Mouse (Mus musculus) granulocyte monocyte progenitor cell, adult 5-6 weeks (primary cell): ENCODE data around the gene Armc6. TPM values are rescaled to one million over a fixed set of nuclear protein-coding genes. Genes with fewer than 3 reads are reported as not detected.

Source experiments
- ATAC-seq: replicated peaks from 2 replicates; pipeline ENCODE4 v1.8.0; 2016; ENCODE audit warnings: mild to moderate bottlenecking, moderate TSS enrichment, inconsistent platforms; ENCODE audit not compliant: poor library complexity, severe bottlenecking
- total RNA-seq, 2 experiments: library from RNA; stranded (forward) in 1 of 2; stranded (reverse) in 1 of 2; fragments of 200-712, 200-1000 nt in 1 of 2; fragments of >200 nt in 1 of 2; fragmentation: Nextera tagmentation in 1 of 2; gene quantifications; 2 replicates each; pipeline ENCODE4 v1.2.3; 2014 to 2017

Armc6 gene
- total RNA-seq, 2 experiments from 2014 or later, result 4.9 to 9.4 TPM

- ATAC-seq, result no peak
Measured at GRCm38 (mm10) chr8:70200098-70200681, 34.1 kb downstream of the Armc6 start.

GRCm38 (mm10) chr8:70197603-70198002 is 36.7 kb downstream of the Armc6 start:
- ATAC-seq, result no peak

GRCm38 (mm10) chr8:70195762-70196161 is 38.5 kb downstream of the Armc6 start:
- no peak for ATAC-seq

GRCm38 (mm10) chr8:70194191-70194590 is 40.1 kb downstream of the Armc6 start:
- no peak for ATAC-seq

GRCm38 (mm10) chr8:70193238-70193637 is 41.0 kb downstream of the Armc6 start:
- no peak for ATAC-seq

- no peak for ATAC-seq
Measured at GRCm38 (mm10) chr8:70188707-70189106, 45.6 kb downstream of the Armc6 start.

GRCm38 (mm10) chr8:70183194-70183593 is 51.1 kb downstream of the Armc6 start:
- no peak for ATAC-seq

- ATAC-seq, result no peak
Measured at GRCm38 (mm10) chr8:70181903-70182252, 52.4 kb downstream of the Armc6 start.

- no peak for ATAC-seq
Measured at GRCm38 (mm10) chr8:70181212-70181902, 52.9 kb downstream of the Armc6 start.

- no peak; the same call in 1 of the 2 replicates for ATAC-seq
Measured at GRCm38 (mm10) chr8:70179082-70179481, 55.2 kb downstream of the Armc6 start.

GRCm38 (mm10) chr8:70178231-70178630 is 56.0 kb downstream of the Armc6 start:
- ATAC-seq, result no peak

- no peak for ATAC-seq
Measured at GRCm38 (mm10) chr8:70174079-70174478, 60.2 kb downstream of the Armc6 start.

- no peak for ATAC-seq
Measured at GRCm38 (mm10) chr8:70173320-70173719, 60.9 kb downstream of the Armc6 start.

- peak; percentile 99 for ATAC-seq
Measured at GRCm38 (mm10) chr8:70172043-70172681, 62.1 kb downstream of the Armc6 start, which contains the start of gene Tmem161a. TSS of gene Tmem161a (plus strand) at chr8:70172356.

GRCm38 (mm10) chr8:70171240-70171639 is 63.0 kb downstream of the Armc6 start:
- no peak for ATAC-seq

- no peak for ATAC-seq
Measured at GRCm38 (mm10) chr8:70170748-70171147, 63.5 kb downstream of the Armc6 start.

Other genes starting within 250 kb of the Armc6 start
- gene Gatad2a, start 238.1 kb downstream of the Armc6 start, total RNA-seq (2014; fragmentation: Nextera tagmentation), result 51.7 and 69.2 TPM in 2 replicates
- gene Gatad2a, start 238.1 kb downstream of the Armc6 start, total RNA-seq (2017), result 47.5 and 58.2 TPM in 2 replicates
- 29.9 and 34.9 TPM in 2 replicates for gene Mau2, start 191.7 kb downstream of the Armc6 start, total RNA-seq (2014; fragmentation: Nextera tagmentation)
- gene Mau2, start 191.7 kb downstream of the Armc6 start, total RNA-seq (2017), result 27.3 and 29.0 TPM in 2 replicates
- 18.4 and 22.6 TPM in 2 replicates for gene Sugp1, start 191.7 kb downstream of the Armc6 start, total RNA-seq (2014; fragmentation: Nextera tagmentation)
- gene Sugp1, start 191.7 kb downstream of the Armc6 start, total RNA-seq (2017), result 24.3 and 26.0 TPM in 2 replicates
- 3.9 TPM in 1 of 2 replicates, not detected in the other for gene Tm6sf2, start 161.5 kb downstream of the Armc6 start, total RNA-seq (2014; fragmentation: Nextera tagmentation)
- not detected in 2 replicates for gene Tm6sf2, start 161.5 kb downstream of the Armc6 start, total RNA-seq (2017)
- gene Hapln4, start 151.0 kb downstream of the Armc6 start, total RNA-seq (2014; fragmentation: Nextera tagmentation), result not detected in 2 replicates
- gene Hapln4, start 151.0 kb downstream of the Armc6 start, total RNA-seq (2017), result not detected in 2 replicates
- not detected in 2 replicates for gene Ncan, start 113.6 kb downstream of the Armc6 start, total RNA-seq (2014; fragmentation: Nextera tagmentation)
- gene Ncan, start 113.6 kb downstream of the Armc6 start, total RNA-seq (2017), result not detected in 2 replicates
- gene Nr2c2ap, start 103.1 kb downstream of the Armc6 start, total RNA-seq (2014; fragmentation: Nextera tagmentation), result 37.0 and 64.5 TPM in 2 replicates
- gene Nr2c2ap, start 103.1 kb downstream of the Armc6 start, total RNA-seq (2017), result 8.7 and 9.4 TPM in 2 replicates
- 4.8 and 6.9 TPM in 2 replicates for gene Rfxank, start 95.3 kb downstream of the Armc6 start, total RNA-seq (2014; fragmentation: Nextera tagmentation)
- 5.9 and 11.6 TPM in 2 replicates for gene Rfxank, start 95.3 kb downstream of the Armc6 start, total RNA-seq (2017)
- 26.6 and 53.7 TPM in 2 replicates for gene Borcs8, start 95.0 kb downstream of the Armc6 start, total RNA-seq (2014; fragmentation: Nextera tagmentation)
- gene Borcs8, start 95.0 kb downstream of the Armc6 start, total RNA-seq (2017), result 34.3 and 40.0 TPM in 2 replicates
- not detected in 2 replicates for gene Mef2b, start 94.8 kb downstream of the Armc6 start, total RNA-seq (2014; fragmentation: Nextera tagmentation)
- gene Mef2b, start 94.8 kb downstream of the Armc6 start, total RNA-seq (2017), result not detected in 2 replicates
- 15.6 and 29.6 TPM in 2 replicates for gene Tmem161a, start 62.1 kb downstream of the Armc6 start, total RNA-seq (2014; fragmentation: Nextera tagmentation)
- 9.4 and 21.4 TPM in 2 replicates for gene Tmem161a, start 62.1 kb downstream of the Armc6 start, total RNA-seq (2017)
- gene Slc25a42, start 22.2 kb downstream of the Armc6 start, total RNA-seq (2014; fragmentation: Nextera tagmentation), result 3.2 and 5.5 TPM in 2 replicates
- gene Slc25a42, start 22.2 kb downstream of the Armc6 start, total RNA-seq (2017), result 0.62 and 1.2 TPM in 2 replicates
- gene Sugp2, start 240 bp downstream of the Armc6 start, total RNA-seq (2014; fragmentation: Nextera tagmentation), result 62.5 and 68.0 TPM in 2 replicates
- 26.0 and 56.4 TPM in 2 replicates for gene Sugp2, start 240 bp downstream of the Armc6 start, total RNA-seq (2017)
- gene Homer3, start 48.4 kb upstream of the Armc6 start, total RNA-seq (2014; fragmentation: Nextera tagmentation), result 5.4 and 12.3 TPM in 2 replicates
- 6.5 and 12.3 TPM in 2 replicates for gene Homer3, start 48.4 kb upstream of the Armc6 start, total RNA-seq (2017)
- gene Ddx49, start 68.0 kb upstream of the Armc6 start, total RNA-seq (2014; fragmentation: Nextera tagmentation), result 45.9 and 66.8 TPM in 2 replicates
- 139 and 177 TPM in 2 replicates for gene Ddx49, start 68.0 kb upstream of the Armc6 start, total RNA-seq (2017)
- 209 and 240 TPM in 2 replicates for gene Cope, start 68.1 kb upstream of the Armc6 start, total RNA-seq (2014; fragmentation: Nextera tagmentation)
- 132 and 155 TPM in 2 replicates for gene Cope, start 68.1 kb upstream of the Armc6 start, total RNA-seq (2017)
- not detected in 2 replicates for gene Cers1, start 81.3 kb upstream of the Armc6 start, total RNA-seq (2014; fragmentation: Nextera tagmentation)
- not detected in 2 replicates for gene Cers1, start 81.3 kb upstream of the Armc6 start, total RNA-seq (2017)
- not detected in 2 replicates for gene Gdf1, start 95.4 kb upstream of the Armc6 start, total RNA-seq (2014; fragmentation: Nextera tagmentation)
- not detected in 2 replicates for gene Gdf1, start 95.4 kb upstream of the Armc6 start, total RNA-seq (2017)
- gene Upf1, start 118.8 kb upstream of the Armc6 start, total RNA-seq (2014; fragmentation: Nextera tagmentation), result 30.6 and 33.7 TPM in 2 replicates
- 24.2 and 30.8 TPM in 2 replicates for gene Upf1, start 118.8 kb upstream of the Armc6 start, total RNA-seq (2017)
- gene Comp, start 139.1 kb upstream of the Armc6 start, total RNA-seq (2014; fragmentation: Nextera tagmentation), result 0.88 TPM in 1 of 2 replicates, not detected in the other
- not detected in 2 replicates for gene Comp, start 139.1 kb upstream of the Armc6 start, total RNA-seq (2017)
- gene Crtc1, start 205.1 kb upstream of the Armc6 start, total RNA-seq (2014; fragmentation: Nextera tagmentation), result 7.4 and 19.5 TPM in 2 replicates
- 2.3 and 4.8 TPM in 2 replicates for gene Crtc1, start 205.1 kb upstream of the Armc6 start, total RNA-seq (2017)
- gene Klhl26, start 242.5 kb upstream of the Armc6 start, total RNA-seq (2014; fragmentation: Nextera tagmentation), result 2.1 and 4.4 TPM in 2 replicates
- 4.0 and 4.1 TPM in 2 replicates for gene Klhl26, start 242.5 kb upstream of the Armc6 start, total RNA-seq (2017)